Mouse (Mus musculus): ENCODE results near the gene Spata6. TPM values are rescaled to one million over a fixed set of nuclear protein-coding genes. Genes with fewer than 3 reads are reported as not detected.

Spata6 gene
- polyA plus RNA-seq, 1 experiment from 2014 or later = 14.5 TPM

DNA sequence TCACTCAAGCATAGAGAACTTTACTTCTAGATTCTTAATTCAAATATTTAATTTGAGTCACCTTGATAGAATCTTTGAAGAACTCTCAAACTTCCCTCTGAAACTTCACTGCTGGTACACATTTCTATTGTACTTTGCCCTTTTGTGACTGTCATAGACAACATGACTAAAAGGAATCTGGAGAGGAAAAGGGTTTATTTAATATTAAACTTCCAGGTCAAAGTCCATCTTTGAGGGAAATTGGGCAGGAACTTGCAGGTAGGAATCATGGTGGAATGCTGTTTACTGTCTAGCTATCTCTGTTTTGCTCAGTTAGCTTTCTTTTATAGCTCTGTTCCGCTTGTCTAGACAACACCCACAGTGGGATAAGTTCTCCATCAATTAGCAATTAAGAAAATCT, 17.8 kb downstream of the Spata6 start:
- H3K9me3 ChIP-seq (replicated peaks; ENCODE audit: control insufficient read depth, low read length, poor library complexity, severe bottlenecking) = no peaks in the 10 kb centered on the region
- 94% methylated on average over 1 of the region's 1 CpGs for WGBS
- H3K4me3 ChIP-seq (ENCODE audit: low read depth, low read length) = no peak overlapping the region
- ATAC-seq = no peak
- no peaks in the 10 kb centered on the region for H3K36me3 ChIP-seq (ENCODE audit: control insufficient read depth, insufficient read depth, low read length)
- no peak overlapping the region for H3K4me2 ChIP-seq (ENCODE audit: low read length)
- no peak overlapping the region for H3K27ac ChIP-seq (ENCODE audit: low read length)
- H3K9ac ChIP-seq (ENCODE audit: low read depth, low read length) = no peak overlapping the region
- H3K27me3 ChIP-seq (ENCODE audit: control insufficient read depth, insufficient read depth, low read depth, low read length) = no peaks in the 10 kb centered on the region
- H3K4me1 ChIP-seq (ENCODE audit: control insufficient read depth, insufficient read depth, low read length) = no peaks in the 10 kb centered on the region

DNA sequence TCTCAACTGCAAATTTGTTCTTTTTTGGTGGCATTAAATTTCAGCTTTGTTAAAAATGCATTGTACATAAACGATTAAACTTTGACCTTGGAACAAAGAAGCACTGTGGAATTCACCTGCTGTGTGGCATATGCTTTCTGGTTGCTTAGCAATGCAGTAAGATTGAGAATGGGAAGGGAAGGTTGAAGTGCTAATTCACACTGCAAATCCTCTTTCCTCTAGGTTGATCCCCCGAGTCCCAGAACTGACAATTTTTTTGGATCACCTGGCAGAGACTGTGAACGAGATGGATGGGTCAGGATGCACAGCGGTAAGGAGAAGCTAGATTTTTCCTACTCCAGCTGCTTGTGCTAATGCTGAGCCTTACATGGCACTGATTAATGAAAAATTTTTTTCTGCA, 60.7 kb downstream of the Spata6 start:
- no peaks in the 10 kb centered on the region for H3K36me3 ChIP-seq (ENCODE audit: control insufficient read depth, insufficient read depth, low read length)
- H3K4me1 ChIP-seq (ENCODE audit: control insufficient read depth, insufficient read depth, low read length) = peaks cover 3% of the 10 kb centered on the region
- no peaks in the 10 kb centered on the region for H3K27me3 ChIP-seq (ENCODE audit: control insufficient read depth, insufficient read depth, low read depth, low read length)
- no peak overlapping the region for H3K4me2 ChIP-seq (ENCODE audit: low read length)
- 0 out of 2 replicates have a peak, but pooled peaks have one; percentile 48 for ATAC-seq
- H3K9me3 ChIP-seq (replicated peaks; ENCODE audit: control insufficient read depth, low read length, poor library complexity, severe bottlenecking) = no peaks in the 10 kb centered on the region
- no peak overlapping the region for H3K9ac ChIP-seq (ENCODE audit: low read depth, low read length)
- WGBS = 7% methylated on average over 4 of the region's 4 CpGs
- H3K4me3 ChIP-seq (ENCODE audit: low read depth, low read length) = no peak overlapping the region
- no peak overlapping the region for H3K27ac ChIP-seq (ENCODE audit: low read length)

DNA sequence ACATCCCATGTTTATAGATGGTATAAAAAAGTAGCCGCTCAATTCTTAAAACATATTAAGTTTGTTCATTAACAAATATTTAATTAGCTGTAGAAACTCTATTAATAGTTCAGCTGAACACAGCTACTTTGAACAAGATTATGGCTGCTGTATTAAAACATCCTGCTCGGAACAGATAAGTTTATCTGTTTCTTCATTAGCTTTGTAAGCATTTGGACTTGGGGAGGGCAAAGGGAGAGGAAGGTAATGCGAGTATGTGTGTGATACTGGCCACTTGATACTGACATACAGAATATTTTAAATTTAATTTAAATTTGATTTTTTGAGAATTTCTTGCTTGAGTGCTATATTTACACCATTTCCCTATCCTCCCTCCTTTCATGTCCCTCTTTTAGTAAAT, 80.1 kb downstream of the Spata6 start:
- no peaks in the 10 kb centered on the region for H3K36me3 ChIP-seq (ENCODE audit: control insufficient read depth, insufficient read depth, low read length)
- no peak for ATAC-seq
- no peaks in the 10 kb centered on the region for H3K4me1 ChIP-seq (ENCODE audit: control insufficient read depth, insufficient read depth, low read length)
- H3K4me3 ChIP-seq (ENCODE audit: low read depth, low read length) = no peak overlapping the region
- no peak overlapping the region for H3K27ac ChIP-seq (ENCODE audit: low read length)
- no peak overlapping the region for H3K9ac ChIP-seq (ENCODE audit: low read depth, low read length)
- no peak overlapping the region for H3K4me2 ChIP-seq (ENCODE audit: low read length)
- no peaks in the 10 kb centered on the region for H3K27me3 ChIP-seq (ENCODE audit: control insufficient read depth, insufficient read depth, low read depth, low read length)
- H3K9me3 ChIP-seq (replicated peaks; ENCODE audit: control insufficient read depth, low read length, poor library complexity, severe bottlenecking) = no peaks in the 10 kb centered on the region
- WGBS = 94% methylated on average over 3 of the region's 3 CpGs

DNA sequence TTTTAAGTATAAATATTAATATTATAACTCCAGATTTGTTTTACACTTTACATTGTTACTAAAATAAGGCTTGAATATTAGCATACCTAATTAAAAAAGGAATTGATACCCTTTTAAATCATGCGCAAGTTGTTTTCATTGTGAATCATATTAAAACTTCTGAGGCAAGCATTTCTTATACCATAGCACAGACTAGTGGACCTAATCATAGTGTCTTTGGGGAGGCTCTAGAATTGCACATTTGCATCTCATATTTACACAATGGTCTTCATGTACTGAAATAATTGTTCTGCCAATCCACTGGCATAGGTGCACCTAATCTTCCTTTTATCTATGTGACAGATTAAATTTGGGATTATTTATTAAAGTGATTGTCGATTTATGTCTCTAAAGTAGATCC, 83.4 kb downstream of the Spata6 start:
- Histone ChIP-seq H3K27me3 (ENCODE audit: control insufficient read depth, insufficient read depth, low read depth, low read length) (no peaks in the 10 kb centered on the region), H3K4me1 (ENCODE audit: control insufficient read depth, insufficient read depth, low read length) (no peaks in the 10 kb centered on the region), H3K4me2 (ENCODE audit: low read length) (no peak overlapping the region), H3K36me3 (ENCODE audit: control insufficient read depth, insufficient read depth, low read length) (no peaks in the 10 kb centered on the region), H3K27ac (ENCODE audit: low read length) (no peak overlapping the region), H3K4me3 (ENCODE audit: low read depth, low read length) (no peak overlapping the region), H3K9ac (ENCODE audit: low read depth, low read length) (no peak overlapping the region), H3K9me3 (replicated peaks; ENCODE audit: control insufficient read depth, low read length, poor library complexity, severe bottlenecking) (no peaks in the 10 kb centered on the region)
- ATAC-seq = no peak
- WGBS = 86% methylated on average over 2 of the region's 2 CpGs

DNA sequence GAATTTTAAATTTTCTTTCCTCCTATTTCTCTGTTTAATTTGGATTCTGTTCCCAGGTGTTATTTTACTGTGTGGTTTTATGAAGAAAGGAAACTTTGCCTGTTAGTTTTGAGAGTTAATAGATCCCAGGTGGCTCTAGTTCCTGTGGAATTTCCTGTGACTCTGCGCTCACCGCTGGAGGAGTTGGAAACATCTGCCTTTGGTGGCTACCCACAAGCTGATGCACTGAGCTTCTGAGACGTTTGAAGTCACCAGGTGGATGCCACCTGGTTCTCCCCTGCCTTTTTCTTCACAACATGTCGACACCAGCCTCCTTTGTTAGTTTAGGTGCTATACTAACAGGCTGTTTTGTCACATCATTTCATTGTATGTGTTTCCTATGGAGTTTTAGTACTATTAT, 97.7 kb downstream of the Spata6 start:
- 81% methylated on average over 4 of the region's 4 CpGs for WGBS
- Histone ChIP-seq H3K4me3 (ENCODE audit: low read depth, low read length) (no peak overlapping the region), H3K4me2 (ENCODE audit: low read length) (no peak overlapping the region), H3K36me3 (ENCODE audit: control insufficient read depth, insufficient read depth, low read length) (no peaks in the 10 kb centered on the region), H3K4me1 (ENCODE audit: control insufficient read depth, insufficient read depth, low read length) (no peaks in the 10 kb centered on the region), H3K27ac (ENCODE audit: low read length) (no peak overlapping the region), H3K9ac (ENCODE audit: low read depth, low read length) (no peak overlapping the region), H3K9me3 (replicated peaks; ENCODE audit: control insufficient read depth, low read length, poor library complexity, severe bottlenecking) (no peaks in the 10 kb centered on the region), H3K27me3 (ENCODE audit: control insufficient read depth, insufficient read depth, low read depth, low read length) (no peaks in the 10 kb centered on the region)
- ATAC-seq = no peak

DNA sequence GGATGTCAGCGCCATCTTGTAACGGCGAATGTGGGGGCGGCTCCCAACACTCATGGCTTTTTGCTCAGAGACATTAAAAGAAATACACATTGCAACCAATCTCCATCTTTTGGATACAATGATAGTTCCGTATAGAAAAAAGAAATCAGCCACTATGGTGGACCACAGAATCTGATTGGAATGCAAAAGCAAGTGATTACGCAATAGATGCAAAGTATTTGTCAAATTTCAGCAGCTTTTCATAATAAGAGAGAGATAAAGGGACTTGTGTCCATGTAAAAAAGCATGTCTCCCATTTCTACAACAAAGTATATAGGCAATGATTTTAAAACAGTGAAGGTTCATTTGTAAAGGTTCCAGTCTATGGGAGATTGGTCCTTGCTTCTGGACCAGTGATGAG, 119.1 kb downstream of the Spata6 start:
- no peak for ATAC-seq
- Histone ChIP-seq H3K9ac (ENCODE audit: low read depth, low read length) (no peak overlapping the region), H3K4me2 (ENCODE audit: low read length) (no peak overlapping the region), H3K4me1 (ENCODE audit: control insufficient read depth, insufficient read depth, low read length) (no peaks in the 10 kb centered on the region), H3K36me3 (ENCODE audit: control insufficient read depth, insufficient read depth, low read length) (no peaks in the 10 kb centered on the region), H3K4me3 (ENCODE audit: low read depth, low read length) (no peak overlapping the region), H3K27ac (ENCODE audit: low read length) (no peak overlapping the region), H3K9me3 (replicated peaks; ENCODE audit: control insufficient read depth, low read length, poor library complexity, severe bottlenecking) (no peaks in the 10 kb centered on the region), H3K27me3 (ENCODE audit: control insufficient read depth, insufficient read depth, low read depth, low read length) (no peaks in the 10 kb centered on the region)
- 95% methylated on average over 6 of the region's 6 CpGs for WGBS

DNA sequence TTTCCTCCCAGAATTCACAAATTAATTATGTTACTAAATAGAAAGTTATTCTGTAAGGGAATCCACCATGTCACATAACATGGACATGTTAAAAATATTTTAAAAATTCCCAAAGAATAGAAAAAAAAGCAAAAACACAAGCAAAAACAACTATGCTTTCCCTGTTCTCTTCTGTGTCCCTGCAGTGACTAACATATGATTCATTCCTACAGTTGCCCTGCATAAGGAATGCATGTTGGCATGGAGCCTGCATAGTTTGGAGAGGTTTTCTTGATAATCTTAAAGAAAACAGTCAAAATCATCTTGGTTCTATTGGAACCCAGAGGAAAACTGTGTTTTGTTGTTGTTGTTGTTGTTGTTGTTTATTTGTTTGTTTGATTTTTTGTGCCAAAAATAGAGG, 132.8 kb downstream of the Spata6 start:
- Histone ChIP-seq H3K9ac (ENCODE audit: low read depth, low read length) (no peak overlapping the region), H3K27ac (ENCODE audit: low read length) (no peak overlapping the region), H3K4me3 (ENCODE audit: low read depth, low read length) (no peak overlapping the region), H3K4me2 (ENCODE audit: low read length) (no peak overlapping the region), H3K27me3 (ENCODE audit: control insufficient read depth, insufficient read depth, low read depth, low read length) (no peaks in the 10 kb centered on the region), H3K4me1 (ENCODE audit: control insufficient read depth, insufficient read depth, low read length) (no peaks in the 10 kb centered on the region), H3K9me3 (replicated peaks; ENCODE audit: control insufficient read depth, low read length, poor library complexity, severe bottlenecking) (no peaks in the 10 kb centered on the region), H3K36me3 (ENCODE audit: control insufficient read depth, insufficient read depth, low read length) (no peaks in the 10 kb centered on the region)
- no peak for ATAC-seq

DNA sequence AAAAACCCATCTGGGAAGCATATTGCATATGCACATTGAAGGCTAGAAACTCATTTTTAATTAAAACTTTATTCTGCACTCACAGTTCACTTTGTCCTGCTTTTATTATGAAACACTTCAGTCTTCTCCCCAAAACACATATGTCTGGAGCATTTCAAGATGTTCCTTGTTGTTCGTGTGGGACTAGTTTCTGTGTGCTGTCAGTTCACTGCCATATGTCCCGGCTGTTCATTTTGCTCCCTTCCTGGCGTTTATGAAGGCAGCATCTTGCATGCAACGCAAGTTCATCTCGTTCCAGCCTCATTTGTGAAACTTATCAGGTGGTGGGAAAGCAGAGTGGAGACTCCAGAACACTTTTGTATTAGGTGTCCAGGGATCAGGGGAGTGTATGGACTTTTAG, 146.9 kb downstream of the Spata6 start:
- WGBS = 90% methylated on average over 5 of the region's 5 CpGs
- Histone ChIP-seq H3K4me1 (ENCODE audit: control insufficient read depth, insufficient read depth, low read length) (no peaks in the 10 kb centered on the region), H3K4me3 (ENCODE audit: low read depth, low read length) (no peak overlapping the region), H3K9ac (ENCODE audit: low read depth, low read length) (no peak overlapping the region), H3K27ac (ENCODE audit: low read length) (no peak overlapping the region), H3K9me3 (replicated peaks; ENCODE audit: control insufficient read depth, low read length, poor library complexity, severe bottlenecking) (no peaks in the 10 kb centered on the region), H3K27me3 (ENCODE audit: control insufficient read depth, insufficient read depth, low read depth, low read length) (no peaks in the 10 kb centered on the region), H3K4me2 (ENCODE audit: low read length) (no peak overlapping the region), H3K36me3 (ENCODE audit: control insufficient read depth, insufficient read depth, low read length) (no peaks in the 10 kb centered on the region)
- ATAC-seq = no peak

DNA sequence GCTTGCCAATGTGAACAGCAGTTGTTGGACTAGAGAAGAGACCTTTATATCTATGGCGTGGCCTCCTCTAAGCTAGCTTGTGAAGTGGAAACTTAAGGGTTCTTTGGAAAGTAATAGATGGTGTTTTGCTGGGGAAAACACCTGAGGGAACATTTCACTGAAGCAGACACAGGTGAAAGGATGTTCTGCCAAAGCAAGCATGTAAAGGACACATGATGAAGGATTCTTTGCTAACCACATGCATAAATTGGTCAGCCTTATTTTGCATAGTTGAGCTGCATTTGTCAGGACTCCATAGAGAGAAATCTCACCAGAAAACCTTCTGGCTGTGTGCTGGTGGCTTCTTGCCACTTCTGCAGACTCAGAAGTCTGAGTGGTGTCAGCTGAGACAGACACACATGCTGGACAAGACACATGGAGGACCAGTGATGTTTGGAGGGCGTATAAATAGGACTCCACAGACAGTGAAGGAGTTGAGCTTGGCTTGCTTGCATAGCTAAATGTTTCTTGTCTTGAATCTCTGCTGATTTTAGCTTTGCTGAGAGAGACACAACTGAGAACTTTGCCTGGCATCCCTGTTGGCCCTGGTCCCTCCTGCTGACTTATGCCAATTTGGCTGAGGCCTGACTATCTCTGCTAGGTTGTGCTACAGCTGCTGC, 148.1 kb downstream of the Spata6 start:
- 74% methylated on average over 2 of the region's 2 CpGs for WGBS
- no peaks in the 10 kb centered on the region for H3K27me3 ChIP-seq (ENCODE audit: control insufficient read depth, insufficient read depth, low read depth, low read length)
- no peak for ATAC-seq
- no peaks in the 10 kb centered on the region for H3K9me3 ChIP-seq (replicated peaks; ENCODE audit: control insufficient read depth, low read length, poor library complexity, severe bottlenecking)
- no peak overlapping the region for H3K9ac ChIP-seq (ENCODE audit: low read depth, low read length)
- H3K4me1 ChIP-seq (ENCODE audit: control insufficient read depth, insufficient read depth, low read length) = no peaks in the 10 kb centered on the region
- H3K4me2 ChIP-seq (ENCODE audit: low read length) = no peak overlapping the region
- H3K27ac ChIP-seq (ENCODE audit: low read length) = no peak overlapping the region
- H3K36me3 ChIP-seq (ENCODE audit: control insufficient read depth, insufficient read depth, low read length) = no peaks in the 10 kb centered on the region
- H3K4me3 ChIP-seq (ENCODE audit: low read depth, low read length) = no peak overlapping the region

Measured in midbrain, embryonic 16.5 days (tissue).